ENCODE assay signal across 16 mouse cellular contexts in genomic region chr9:107544196-107544700, GRCm38 (mm10).
"Had no signal": no experiment of that assay in that cellular context is flagged by ENCODE, and none has a peak within 500 bp of the region (broad histone marks: within the 10 kb centered on the region; RNA-seq: fewer than 3 reads in every experiment).

No protein-coding gene starts in this region.

- H3K4me3 ChIP-seq: midbrain, embryonic 12.5 days; myocyte; neural tube, embryonic 13.5 days; neural tube, embryonic 15.5 days had no signal

- H3K27ac ChIP-seq: midbrain, embryonic 10.5 days; midbrain, embryonic 12.5 days; neural tube, embryonic 13.5 days; neural tube, embryonic 15.5 days had no signal

- DNase-seq: lung, embryonic 14.5 days; lung, postnatal 10 days; midbrain, embryonic 14.5 days; retina, postnatal 1 day; right cerebral cortex, adult 18-20 months; right cerebral cortex, postnatal 25 days; right cerebral cortex, postnatal 4 days; spleen, adult 18-20 months; thymus, adult 18-20 months; thymus, postnatal 14 days; thymus, postnatal 36 days had no signal
